Mouse (Mus musculus): ENCODE data around the gene Atp5j2. TPM values are rescaled to one million over a fixed set of nuclear protein-coding genes. Genes with fewer than 3 reads are reported as not detected.
"Not testable (repeated sequence)": the region's sequence is repeated elsewhere in the genome, so short reads cannot be mapped to it uniquely, and the experiment has no call there.

Atp5j2 gene
- 513 and 604 TPM in 2 replicates for polyA plus RNA-seq (2014; fragmentation: Nextera tagmentation; extraction: Ambion mirVana)

DNA sequence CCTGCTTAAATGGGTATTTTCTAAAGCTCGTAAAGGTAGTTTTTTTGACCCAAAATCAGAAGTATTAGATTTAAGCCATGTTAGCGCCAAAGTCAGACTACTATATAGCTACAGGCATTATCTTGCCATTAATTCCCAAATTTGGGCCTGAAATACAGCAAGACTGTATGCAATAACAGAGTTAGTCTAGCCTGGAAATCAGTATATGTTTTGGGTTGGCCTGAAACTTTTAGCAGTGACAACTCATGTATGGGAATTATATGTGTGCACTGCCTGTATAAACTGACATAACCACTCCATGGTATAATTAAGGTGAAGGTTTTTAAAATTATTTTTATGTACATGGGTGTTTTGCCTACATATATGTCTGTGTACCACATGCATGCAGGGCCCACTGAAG is at the start of gene Atp5j2:
Gene Atp5j2, minus strand, starts transcription at position 101 of the 400 bp plus-strand sequence.
- H3K27ac ChIP-seq (ENCODE audit: low read depth, low read length) = peak within 1 kb of the TSS; percentile 72
- WGBS = 79% methylated on average over 2 of the region's 2 CpGs
- H3K9me3 ChIP-seq (replicated peaks; ENCODE audit: control insufficient read depth, low read length) = no peaks in the 10 kb centered on the region
- H3K4me3 ChIP-seq (ENCODE audit: low read depth, low read length) = peak within 1 kb of the TSS; percentile 86
- no peaks in the 10 kb centered on the region for H3K27me3 ChIP-seq (replicated peaks; ENCODE audit: control insufficient read depth, insufficient read depth, low read length)
- H3K4me2 ChIP-seq (ENCODE audit: low read length) = peak within 1 kb of the TSS; percentile 69
- DNase-seq (ENCODE audit: low spot score) (no peak), ATAC-seq (peak; percentile 1; the same call in 1 of the 2 replicates)
- H3K36me3 ChIP-seq (ENCODE audit: control insufficient read depth, insufficient read depth, low read length) = peaks cover 39% of the 10 kb centered on the region
- peak within 1 kb of the TSS; percentile 96 for H3K9ac ChIP-seq (ENCODE audit: low read length)
- peaks cover 11% of the 10 kb centered on the region for H3K4me1 ChIP-seq (ENCODE audit: control insufficient read depth, insufficient read depth, low read length)

DNA sequence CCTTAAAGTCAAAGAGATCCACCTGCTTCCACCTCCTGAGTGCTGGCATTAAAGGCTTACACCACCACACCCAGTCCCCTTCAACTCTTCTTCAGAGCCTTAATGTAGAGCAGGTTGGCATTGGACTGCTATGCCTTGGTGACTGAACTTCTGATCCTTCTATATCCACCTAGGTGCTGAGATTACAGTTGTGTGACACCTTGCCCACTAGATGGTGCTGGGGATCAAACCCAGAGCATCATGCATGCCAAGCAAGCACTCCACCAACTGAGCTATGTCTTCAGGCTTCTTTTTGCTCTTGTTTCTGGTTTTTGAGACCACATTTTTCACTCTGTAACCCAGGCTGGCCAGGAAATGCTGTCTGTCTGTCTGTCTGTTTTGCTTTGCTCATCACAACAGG is 42.8 kb upstream of the Atp5j2 start:
- Histone ChIP-seq H3K9ac (ENCODE audit: low read length) (no peak overlapping the region), H3K4me2 (ENCODE audit: low read length) (no peak overlapping the region), H3K9me3 (replicated peaks; ENCODE audit: control insufficient read depth, low read length) (no peaks in the 10 kb centered on the region), H3K27me3 (replicated peaks; ENCODE audit: control insufficient read depth, insufficient read depth, low read length) (no peaks in the 10 kb centered on the region), H3K4me1 (ENCODE audit: control insufficient read depth, insufficient read depth, low read length) (0 out of 2 replicates have a peak, but pooled peaks cover 12% of the 10 kb centered on the region), H3K4me3 (ENCODE audit: low read depth, low read length) (no peak overlapping the region), H3K36me3 (ENCODE audit: control insufficient read depth, insufficient read depth, low read length) (peaks cover 61% of the 10 kb centered on the region), H3K27ac (ENCODE audit: low read depth, low read length) (no peak overlapping the region)
- ATAC-seq (no peak), DNase-seq (ENCODE audit: low spot score) (peak; percentile 23)

DNA sequence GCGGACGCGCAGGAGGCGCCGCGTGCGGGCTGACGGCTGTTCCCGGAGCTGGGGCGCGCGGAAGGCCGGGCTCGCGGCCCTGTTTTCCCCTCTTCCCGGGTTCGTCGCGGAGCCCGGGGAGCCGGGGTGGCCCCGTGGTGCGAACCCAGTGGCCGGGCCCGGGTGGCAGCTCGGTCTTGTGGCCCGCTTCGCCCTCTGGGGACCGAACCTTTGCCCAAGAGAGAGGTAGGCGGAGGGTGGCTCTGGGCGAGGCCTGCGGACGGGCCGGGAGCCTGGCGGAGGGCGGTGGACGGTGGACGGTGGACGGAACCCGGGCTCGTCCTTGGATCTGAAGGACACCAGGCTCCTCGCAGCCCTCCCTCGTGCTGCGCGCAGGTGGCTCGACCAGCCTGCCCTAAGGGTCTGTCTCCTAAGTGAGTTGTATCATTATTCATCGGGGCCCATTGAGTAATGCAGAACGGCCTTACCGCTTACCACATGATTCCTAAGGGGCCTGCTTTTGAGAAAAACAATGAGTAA is 40.1 kb upstream of the Atp5j2 start:
- WGBS = under 1% methylated on average over 35 of the region's 49 CpGs
- ATAC-seq = peak; percentile 75
- no peak for DNase-seq (ENCODE audit: low spot score)

DNA sequence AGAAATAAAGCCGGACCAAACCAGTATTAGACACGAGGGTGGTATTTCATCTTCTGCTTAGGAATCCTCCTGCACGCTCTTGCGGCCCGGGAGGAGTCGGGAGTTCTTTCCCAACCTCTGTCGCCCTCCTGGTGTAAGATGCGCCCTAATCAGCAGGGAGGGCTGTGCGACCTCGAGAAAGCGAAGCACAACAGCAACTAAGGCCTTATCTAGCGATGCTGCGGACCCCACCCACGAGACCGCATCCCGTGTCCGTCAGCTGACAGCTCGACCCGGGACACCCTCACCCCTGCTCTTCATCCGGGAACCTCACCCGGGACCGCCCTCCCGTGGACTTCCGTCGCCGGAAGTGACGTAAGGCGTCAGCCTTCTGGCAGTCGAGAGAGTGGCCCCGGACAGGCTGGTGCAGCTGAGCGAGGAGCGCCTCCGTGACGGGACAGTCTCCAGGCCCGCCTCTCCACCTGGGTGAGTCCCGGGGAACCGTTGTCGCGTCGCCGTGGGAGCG is 39.6 kb upstream of the Atp5j2 start, which contains the start of gene Zfp655:
Gene Zfp655, plus strand, starts transcription at position 349 of the 505 bp plus-strand sequence.
- no peaks in the 10 kb centered on the region for H3K9me3 ChIP-seq (replicated peaks; ENCODE audit: control insufficient read depth, low read length)
- peak within 1 kb of the TSS; percentile 97 for H3K9ac ChIP-seq (ENCODE audit: low read length)
- H3K4me2 ChIP-seq (ENCODE audit: low read length) = peak within 1 kb of the TSS; percentile 71
- ATAC-seq (peak; percentile 98), DNase-seq (ENCODE audit: low spot score) (peak; percentile 97)
- no peaks in the 10 kb centered on the region for H3K27me3 ChIP-seq (replicated peaks; ENCODE audit: control insufficient read depth, insufficient read depth, low read length)
- peak within 1 kb of the TSS; percentile 95 for H3K4me3 ChIP-seq (ENCODE audit: low read depth, low read length)
- peak within 1 kb of the TSS; percentile 79 for H3K27ac ChIP-seq (ENCODE audit: low read depth, low read length)
- under 1% methylated on average over 42 of the region's 42 CpGs for WGBS
- peaks cover 32% of the 10 kb centered on the region for H3K36me3 ChIP-seq (ENCODE audit: control insufficient read depth, insufficient read depth, low read length)
- 0 out of 2 replicates have a peak, but pooled peaks cover 12% of the 10 kb centered on the region for H3K4me1 ChIP-seq (ENCODE audit: control insufficient read depth, insufficient read depth, low read length)

More for the DNA sequence above, 40.1 kb upstream of the Atp5j2 start:
- H3K4me1 ChIP-seq (ENCODE audit: control insufficient read depth, insufficient read depth, low read length) = 0 out of 2 replicates have a peak, but pooled peaks cover 12% of the 10 kb centered on the region
- H3K36me3 ChIP-seq (ENCODE audit: control insufficient read depth, insufficient read depth, low read length) = peaks cover 37% of the 10 kb centered on the region
- H3K27me3 ChIP-seq (replicated peaks; ENCODE audit: control insufficient read depth, insufficient read depth, low read length) = no peaks in the 10 kb centered on the region
- peak overlapping the region; percentile 79 for H3K27ac ChIP-seq (ENCODE audit: low read depth, low read length)
- H3K9me3 ChIP-seq (replicated peaks; ENCODE audit: control insufficient read depth, low read length) = no peaks in the 10 kb centered on the region
- peak overlapping the region; percentile 71 for H3K4me2 ChIP-seq (ENCODE audit: low read length)
- peak overlapping the region; percentile 95 for H3K4me3 ChIP-seq (ENCODE audit: low read depth, low read length)
- H3K9ac ChIP-seq (ENCODE audit: low read length) = peak overlapping the region; percentile 97

DNA sequence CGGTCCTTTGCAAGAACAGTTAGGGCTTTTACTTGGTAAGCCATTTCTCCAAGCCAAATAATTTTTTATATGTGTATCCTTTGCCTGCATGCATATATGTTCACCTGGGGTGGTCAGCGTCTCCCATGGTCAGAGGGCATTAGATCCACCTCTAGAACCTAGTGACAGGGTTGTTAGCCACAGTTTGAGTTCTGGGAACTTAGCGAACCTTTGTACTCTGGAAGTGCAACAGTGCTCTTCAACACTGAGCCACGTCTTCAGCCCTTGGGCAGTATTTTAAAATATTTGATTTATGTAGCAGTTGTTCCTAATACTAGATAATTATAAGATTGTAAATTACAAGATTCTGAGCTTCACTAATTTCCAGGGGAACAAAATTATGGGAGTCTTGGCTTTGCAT is 38.8 kb upstream of the Atp5j2 start:
- H3K9me3 ChIP-seq (replicated peaks; ENCODE audit: control insufficient read depth, low read length) = no peaks in the 10 kb centered on the region
- H3K36me3 ChIP-seq (ENCODE audit: control insufficient read depth, insufficient read depth, low read length) = peaks cover 25% of the 10 kb centered on the region
- 0 out of 2 replicates have a peak, but pooled peaks cover 12% of the 10 kb centered on the region for H3K4me1 ChIP-seq (ENCODE audit: control insufficient read depth, insufficient read depth, low read length)
- no peaks in the 10 kb centered on the region for H3K27me3 ChIP-seq (replicated peaks; ENCODE audit: control insufficient read depth, insufficient read depth, low read length)
- H3K4me3 ChIP-seq (ENCODE audit: low read depth, low read length) = no peak overlapping the region
- no peak for ATAC-seq
- H3K4me2 ChIP-seq (ENCODE audit: low read length) = peak overlapping the region; percentile 71
- DNase-seq (ENCODE audit: low spot score) = no peak
- H3K9ac ChIP-seq (ENCODE audit: low read length) = peak overlapping the region; percentile 97; the same call in 1 of the 2 replicates
- no peak overlapping the region for H3K27ac ChIP-seq (ENCODE audit: low read depth, low read length)
- 86% methylated on average over 4 of the region's 4 CpGs for WGBS

DNA sequence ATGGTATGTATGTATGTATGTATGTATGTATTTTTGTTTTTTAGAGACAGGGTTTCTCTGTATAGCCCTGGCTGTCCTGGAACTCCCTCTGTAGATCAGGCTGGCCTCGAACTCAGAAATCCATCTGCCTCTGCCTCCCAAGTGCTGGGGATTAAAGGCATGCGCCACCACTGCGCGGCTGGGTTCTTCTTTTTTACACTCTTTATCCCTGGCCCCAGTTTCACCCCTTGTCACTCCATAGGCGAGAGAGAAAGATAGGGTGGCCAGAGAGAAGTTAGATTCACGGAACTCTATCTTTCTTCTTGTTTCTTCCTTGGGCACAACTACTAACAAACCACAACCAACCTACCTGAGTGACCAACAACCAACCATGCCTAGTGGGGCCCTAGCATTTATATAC is 37.4 kb upstream of the Atp5j2 start:
- DNase-seq (ENCODE audit: low spot score); H3K27ac ChIP-seq (ENCODE audit: low read depth, low read length); H3K4me3 ChIP-seq (ENCODE audit: low read depth, low read length); H3K27me3 ChIP-seq (replicated peaks; ENCODE audit: control insufficient read depth, insufficient read depth, low read length); H3K4me2 ChIP-seq (ENCODE audit: low read length); H3K9me3 ChIP-seq (replicated peaks; ENCODE audit: control insufficient read depth, low read length); ATAC-seq; H3K9ac ChIP-seq (ENCODE audit: low read length): not testable (repeated sequence)
- WGBS = 74% methylated on average over 6 of the region's 6 CpGs
- H3K4me1 ChIP-seq (ENCODE audit: control insufficient read depth, insufficient read depth, low read length) = 0 out of 2 replicates have a peak, but pooled peaks cover 12% of the 10 kb centered on the region
- peaks cover 11% of the 10 kb centered on the region for H3K36me3 ChIP-seq (ENCODE audit: control insufficient read depth, insufficient read depth, low read length)

DNA sequence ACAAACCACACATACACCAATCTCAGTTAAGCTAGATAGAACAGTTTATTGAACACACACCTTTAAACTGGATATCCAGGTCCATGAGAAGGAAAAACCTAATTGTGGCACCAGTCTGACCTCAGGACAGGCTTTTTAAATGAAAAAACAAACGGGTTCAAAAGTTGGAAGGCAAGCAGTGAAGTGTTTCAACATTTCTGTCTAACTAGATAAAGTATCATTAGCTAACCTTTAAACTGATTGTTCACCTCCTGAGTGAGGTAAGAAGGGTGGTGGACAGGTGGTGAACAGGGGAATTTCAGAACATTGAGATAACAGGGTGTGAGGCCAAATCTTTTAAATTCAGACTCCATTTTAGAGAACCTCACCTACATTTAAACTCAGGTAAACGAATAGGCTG is 34.6 kb upstream of the Atp5j2 start:
- Histone ChIP-seq H3K27ac (ENCODE audit: low read depth, low read length) (no peak overlapping the region), H3K9me3 (replicated peaks; ENCODE audit: control insufficient read depth, low read length) (no peaks in the 10 kb centered on the region), H3K36me3 (ENCODE audit: control insufficient read depth, insufficient read depth, low read length) (peaks cover 13% of the 10 kb centered on the region), H3K27me3 (replicated peaks; ENCODE audit: control insufficient read depth, insufficient read depth, low read length) (no peaks in the 10 kb centered on the region), H3K9ac (ENCODE audit: low read length) (no peak overlapping the region), H3K4me2 (ENCODE audit: low read length) (no peak overlapping the region), H3K4me1 (ENCODE audit: control insufficient read depth, insufficient read depth, low read length) (0 out of 2 replicates have a peak, but pooled peaks cover 6% of the 10 kb centered on the region), H3K4me3 (ENCODE audit: low read depth, low read length) (no peak overlapping the region)
- WGBS = 53% methylated on average over 2 of the region's 2 CpGs
- ATAC-seq (no peak), DNase-seq (ENCODE audit: low spot score) (no peak)

DNA sequence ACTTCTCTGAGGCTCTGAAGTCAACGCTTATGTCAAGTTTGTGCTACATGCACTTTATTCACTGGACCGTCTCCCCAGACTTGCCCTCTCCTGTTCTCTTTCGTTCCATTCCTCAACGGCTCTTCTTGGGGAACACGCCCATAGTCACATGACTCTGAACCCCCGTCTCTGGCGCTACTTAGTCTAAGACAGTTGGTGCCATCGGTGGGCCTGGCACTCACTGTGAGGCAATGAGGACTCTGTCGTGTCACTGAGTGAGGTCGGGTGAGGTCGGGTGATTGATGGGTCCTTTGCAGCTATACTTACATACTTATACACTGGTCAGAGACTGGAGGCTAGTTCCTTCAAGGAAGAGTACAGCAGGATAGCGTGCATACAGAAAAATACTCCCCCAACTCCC is 31.5 kb upstream of the Atp5j2 start:
- 86% methylated on average over 12 of the region's 12 CpGs for WGBS
- no peak for ATAC-seq
- H3K27ac ChIP-seq (ENCODE audit: low read depth, low read length) = no peak overlapping the region
- H3K27me3 ChIP-seq (replicated peaks; ENCODE audit: control insufficient read depth, insufficient read depth, low read length) = no peaks in the 10 kb centered on the region
- no peaks in the 10 kb centered on the region for H3K4me1 ChIP-seq (ENCODE audit: control insufficient read depth, insufficient read depth, low read length)
- no peaks in the 10 kb centered on the region for H3K9me3 ChIP-seq (replicated peaks; ENCODE audit: control insufficient read depth, low read length)
- peaks cover 41% of the 10 kb centered on the region for H3K36me3 ChIP-seq (ENCODE audit: control insufficient read depth, insufficient read depth, low read length)
- H3K4me3 ChIP-seq (ENCODE audit: low read depth, low read length) = no peak overlapping the region
- no peak for DNase-seq (ENCODE audit: low spot score)
- no peak overlapping the region for H3K9ac ChIP-seq (ENCODE audit: low read length)
- no peak overlapping the region for H3K4me2 ChIP-seq (ENCODE audit: low read length)

DNA sequence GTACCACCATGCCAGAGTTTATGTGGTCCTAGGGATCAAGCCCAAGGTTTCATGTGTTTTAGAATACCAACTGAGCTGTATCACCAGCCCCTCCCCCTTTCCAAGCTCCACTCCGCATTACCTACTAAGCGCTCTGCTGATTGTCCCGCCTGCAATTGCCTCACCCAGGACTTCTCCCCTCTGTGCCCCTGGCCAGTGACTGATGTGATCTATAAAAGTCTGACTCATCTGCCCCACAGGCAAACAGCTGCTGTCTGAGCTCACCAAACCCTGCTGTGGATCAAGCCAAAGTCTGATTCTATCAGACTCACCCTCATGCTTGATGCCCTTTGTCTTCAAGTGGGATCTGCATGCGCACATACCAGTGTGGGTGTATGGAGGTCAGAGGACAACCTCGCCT is 31.0 kb upstream of the Atp5j2 start:
- DNase-seq (ENCODE audit: low spot score) (no peak), ATAC-seq (no peak)
- Histone ChIP-seq H3K4me2 (ENCODE audit: low read length) (no peak overlapping the region), H3K4me1 (ENCODE audit: control insufficient read depth, insufficient read depth, low read length) (no peaks in the 10 kb centered on the region), H3K27me3 (replicated peaks; ENCODE audit: control insufficient read depth, insufficient read depth, low read length) (no peaks in the 10 kb centered on the region), H3K27ac (ENCODE audit: low read depth, low read length) (no peak overlapping the region), H3K4me3 (ENCODE audit: low read depth, low read length) (no peak overlapping the region), H3K9me3 (replicated peaks; ENCODE audit: control insufficient read depth, low read length) (no peaks in the 10 kb centered on the region), H3K36me3 (ENCODE audit: control insufficient read depth, insufficient read depth, low read length) (peaks cover 47% of the 10 kb centered on the region), H3K9ac (ENCODE audit: low read length) (no peak overlapping the region)
- WGBS = 85% methylated on average over 5 of the region's 5 CpGs
